Mouse (Mus musculus): ENCODE measurements around the gene Pjvk.
"Not testable (repeated sequence)": the region's sequence is repeated elsewhere in the genome, so short reads cannot be mapped to it uniquely, and the experiment has no call there.

The Pjvk gene

DNA sequence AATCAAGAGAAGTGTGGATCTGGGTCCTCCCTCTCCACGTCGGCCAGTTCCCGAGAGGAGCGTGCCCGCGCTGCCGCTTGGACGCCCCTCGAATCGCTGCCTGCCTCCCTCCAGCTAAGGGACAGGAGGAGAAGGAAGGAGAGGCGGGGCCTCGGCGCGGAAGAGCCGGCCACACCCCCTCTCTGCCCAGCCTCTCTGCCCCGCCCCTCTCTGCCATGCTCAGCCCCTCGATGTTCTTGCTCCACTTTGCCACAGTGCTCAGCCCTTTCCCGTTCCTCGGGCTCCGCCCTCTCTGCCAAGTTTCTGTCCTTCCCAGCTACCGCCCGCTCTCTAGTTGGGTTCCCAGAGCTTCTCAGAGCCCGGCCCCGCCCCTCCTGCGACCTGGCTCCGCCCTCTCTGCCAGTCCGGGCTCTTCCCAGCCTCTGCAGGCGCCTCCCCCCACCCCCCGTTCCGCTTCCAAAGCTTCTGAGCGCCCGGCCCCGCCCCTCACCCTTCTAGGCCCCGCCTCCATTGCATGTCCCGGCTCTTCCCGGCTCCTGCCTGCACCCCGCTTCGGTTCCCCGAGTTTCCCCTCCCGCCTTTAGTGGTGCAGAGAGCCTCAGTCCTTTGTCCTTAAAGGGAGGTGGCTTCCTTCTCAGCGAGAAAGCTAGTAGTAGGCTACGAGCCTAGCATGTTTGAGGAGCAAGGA lies at the start of gene Pjvk, which contains the start of gene Prkra:
Gene Pjvk (plus strand): TSS at position 594 of the 688 bp plus-strand sequence.
Gene Prkra (minus strand): TSS at position 133 of the 688 bp plus-strand sequence.
- DNase-seq (ENCODE audit: low spot score in 2 of 2) = peak; percentile 96

DNA sequence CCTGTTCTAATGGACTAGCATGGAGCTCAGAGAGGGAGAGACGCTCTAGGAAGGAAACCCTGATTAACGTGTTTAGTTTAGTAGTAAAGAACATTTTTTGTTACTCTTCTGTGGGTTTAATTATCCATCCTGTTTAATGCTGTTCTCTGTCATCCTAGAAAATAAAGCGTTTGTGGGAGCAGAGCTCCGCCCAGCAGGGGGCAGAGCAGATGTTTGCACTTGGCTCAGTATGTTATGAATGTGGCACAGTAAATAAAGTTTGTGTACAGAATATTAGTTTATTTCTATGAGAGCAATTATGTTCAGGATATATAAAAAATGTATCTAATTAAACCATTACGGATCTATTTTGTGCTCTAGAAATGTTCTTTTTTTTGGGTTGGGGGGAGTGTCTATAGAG lies 49.1 kb upstream of the Pjvk start:
- DNase-seq (ENCODE audit: low spot score in 2 of 2) = no peak

DNA sequence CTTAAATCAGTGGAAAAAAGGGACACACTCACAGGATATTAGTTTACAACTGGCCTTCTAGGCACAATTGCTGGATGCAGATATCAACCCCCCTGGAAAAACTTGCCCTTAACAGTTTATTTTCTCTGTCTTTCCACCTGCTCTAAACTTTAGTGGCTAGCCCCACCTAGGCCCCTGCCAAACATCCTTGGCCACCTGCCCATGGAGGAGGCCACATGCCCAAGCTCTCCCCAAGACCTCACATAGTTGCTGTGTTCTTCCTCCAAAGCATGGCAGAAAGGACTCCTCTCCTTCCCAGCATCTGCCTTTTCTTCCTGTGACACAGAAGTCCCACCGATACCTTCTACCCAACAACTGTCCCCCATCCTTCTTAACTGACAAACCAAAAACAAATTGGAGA lies 46.0 kb upstream of the Pjvk start:
- no peak for DNase-seq (ENCODE audit: low spot score in 2 of 2)

DNA sequence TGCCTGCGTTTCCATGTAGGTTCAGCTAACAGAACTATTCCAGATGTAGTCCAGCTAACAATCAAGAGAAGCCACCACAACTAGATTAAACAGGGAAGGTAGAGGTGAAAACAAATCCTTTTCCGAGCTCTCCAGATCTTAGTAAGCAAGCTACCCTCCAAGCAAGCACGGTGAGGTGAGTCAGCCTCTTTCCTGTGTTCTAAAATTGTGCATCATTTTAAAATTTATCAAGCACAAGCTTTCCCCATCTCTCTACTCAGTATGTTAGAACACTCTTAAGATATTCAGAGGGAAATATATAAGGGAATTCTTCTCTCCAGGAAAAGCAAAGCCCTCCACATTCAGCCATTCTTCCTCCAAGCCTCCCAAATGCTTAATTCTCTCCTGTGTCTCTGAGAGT lies 41.6 kb upstream of the Pjvk start:
- DNase-seq (ENCODE audit: low spot score in 2 of 2) = no peak

DNA sequence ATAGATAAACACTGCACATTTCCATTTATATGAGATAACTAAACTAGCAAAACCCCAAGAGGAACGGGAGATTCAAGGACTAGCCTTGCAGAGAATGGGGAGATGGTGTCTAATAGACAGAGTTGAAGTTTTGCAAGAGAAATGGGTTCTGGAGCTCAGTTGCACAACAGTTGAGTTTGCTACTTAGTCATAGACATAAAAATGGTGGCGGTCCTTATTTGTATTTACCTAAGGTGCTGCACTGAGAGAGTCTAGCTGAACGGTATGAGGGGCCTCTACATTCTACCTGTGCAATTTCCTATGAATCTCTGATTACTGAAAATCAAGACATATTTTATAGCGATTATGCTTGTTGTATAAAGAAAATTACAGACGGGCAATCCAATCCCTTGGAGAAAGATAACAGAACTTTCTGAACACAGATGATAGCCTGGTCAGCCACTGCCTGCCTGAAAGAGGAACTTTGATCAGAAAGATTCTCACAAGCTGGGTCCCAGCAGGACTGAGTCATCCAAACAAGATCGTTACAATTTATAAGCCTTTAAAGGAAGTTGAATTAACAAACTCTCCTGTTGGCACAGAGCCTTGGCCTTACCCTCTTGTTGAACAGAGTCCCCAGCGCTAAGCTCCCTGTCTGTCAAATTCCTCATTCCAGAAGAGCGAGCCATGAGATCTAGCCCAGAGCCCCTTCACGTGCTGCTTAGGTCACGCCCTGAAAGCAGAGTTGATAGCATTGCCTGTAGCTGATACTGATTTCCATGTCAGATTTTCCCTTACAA lies 37.8 kb upstream of the Pjvk start:
- DNase-seq (ENCODE audit: low spot score in 2 of 2) = peak in 1 of 2 experiments; percentile 2

DNA sequence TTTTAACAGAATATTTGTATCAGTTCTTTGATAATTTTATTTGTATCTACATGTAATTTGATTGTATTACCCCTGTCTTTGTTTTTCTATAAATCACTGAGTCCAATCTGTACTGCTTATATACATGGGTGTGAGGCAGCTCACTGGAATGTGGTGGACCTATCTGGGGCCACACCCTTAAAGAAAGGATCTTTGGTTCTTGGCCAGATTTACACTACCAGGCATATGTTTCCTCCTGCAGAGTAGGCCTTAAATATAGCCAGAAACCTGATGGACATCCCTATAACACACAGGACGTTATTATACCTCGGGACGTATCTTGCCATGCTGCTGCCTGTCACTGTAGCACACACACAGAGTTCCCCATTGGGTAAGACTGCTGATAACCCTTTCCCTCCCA lies 36.3 kb upstream of the Pjvk start:
- DNase-seq (ENCODE audit: low spot score in 2 of 2) = no peak

DNA sequence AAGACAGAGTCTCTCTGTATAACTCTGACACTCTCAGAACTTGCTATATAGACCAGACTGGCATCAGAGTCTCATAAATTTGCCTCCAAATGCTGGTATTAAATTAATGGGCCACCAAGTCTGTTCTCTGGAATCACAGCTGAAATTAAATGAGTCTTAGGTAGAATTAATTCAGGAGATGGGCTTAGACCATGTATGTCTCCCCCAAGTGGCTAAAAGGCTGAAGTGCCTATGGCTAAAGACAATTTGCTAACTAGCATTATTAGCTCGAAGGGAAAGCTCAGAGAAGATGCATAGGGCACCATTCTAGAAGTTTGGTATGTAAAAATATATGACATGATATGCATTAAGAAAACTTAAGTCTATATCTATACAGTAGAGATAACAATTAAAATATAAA lies 30.2 kb upstream of the Pjvk start:
- DNase-seq (ENCODE audit: low spot score in 2 of 2) = peak in 1 of 2 experiments; percentile 6

DNA sequence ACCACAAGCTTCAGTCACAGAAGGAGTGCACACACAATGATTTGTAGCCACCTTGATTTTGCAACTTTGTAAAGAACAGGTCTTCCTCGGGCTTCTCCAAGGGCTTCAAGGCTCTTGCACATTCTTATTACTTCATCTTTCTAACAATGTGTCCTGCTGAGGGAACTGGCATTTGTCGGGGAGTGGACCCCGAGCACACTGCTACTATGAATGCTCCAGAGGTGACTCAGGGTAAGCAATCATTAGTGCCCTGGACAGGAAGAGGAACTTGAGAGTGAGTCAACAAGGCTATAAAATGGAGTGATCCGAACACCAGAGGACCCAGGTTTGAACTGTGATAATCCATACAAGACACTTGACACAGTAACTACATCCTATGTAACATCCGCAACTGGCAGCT lies 28.1 kb upstream of the Pjvk start:
- no peak for DNase-seq (ENCODE audit: low spot score in 2 of 2)

DNA sequence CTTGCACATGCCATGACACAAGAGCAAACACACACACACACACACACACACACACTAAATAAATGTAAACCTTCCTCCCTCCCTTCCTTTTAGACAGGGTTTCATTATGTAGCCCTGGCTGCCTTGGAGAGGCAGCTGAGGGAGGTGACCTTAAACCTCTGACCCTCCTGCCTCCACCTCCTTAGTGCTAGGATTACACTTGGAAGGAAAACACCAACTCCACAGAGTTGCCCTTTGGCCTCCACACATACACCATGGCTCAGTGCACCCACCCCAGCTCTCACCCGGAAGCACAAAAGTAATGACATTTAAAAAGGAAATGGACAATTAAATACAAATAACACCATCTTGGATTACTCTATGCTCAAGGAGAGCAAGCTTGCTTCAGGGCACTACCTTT lies 26.6 kb upstream of the Pjvk start:
- no peak for DNase-seq (ENCODE audit: low spot score in 2 of 2)

DNA sequence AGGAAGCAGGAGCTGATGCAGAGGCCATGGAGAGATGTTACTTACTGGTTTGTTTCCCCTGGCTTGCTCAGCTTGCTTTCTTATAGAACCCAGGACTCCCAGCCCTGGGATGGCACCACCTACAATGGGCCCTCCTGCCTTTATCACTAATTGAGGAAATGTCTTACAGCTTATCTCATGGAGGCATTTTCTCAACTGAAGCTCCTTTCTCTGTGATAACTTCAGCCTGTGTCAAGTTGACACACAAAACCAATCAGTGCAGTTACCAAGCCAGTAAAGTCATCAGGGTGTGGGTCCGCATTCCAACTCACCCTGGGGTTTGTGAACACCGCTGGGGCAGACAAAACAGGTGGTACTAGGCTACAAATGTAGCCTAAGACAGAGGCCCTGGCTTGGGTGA lies 26.0 kb upstream of the Pjvk start:
- not testable (repeated sequence) for DNase-seq (ENCODE audit: low spot score in 2 of 2)

DNA sequence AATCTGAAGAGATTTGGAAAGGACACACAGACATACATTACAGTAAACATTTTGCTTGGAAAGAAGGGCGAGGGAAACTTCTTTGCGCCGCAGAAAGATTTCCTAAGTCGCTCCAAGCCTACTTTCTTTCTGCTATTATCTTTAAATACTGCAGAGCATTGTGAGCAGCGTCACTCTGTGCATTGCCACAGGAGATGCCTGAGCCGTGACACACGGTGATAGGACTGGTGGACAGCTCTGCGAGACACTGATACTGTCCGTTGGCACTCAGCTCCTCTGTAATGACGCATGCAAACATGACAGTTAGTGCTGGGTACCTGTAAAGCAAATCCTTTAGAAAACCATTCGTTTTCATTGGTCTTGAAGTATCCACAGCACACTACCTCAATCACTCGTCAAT lies 18.0 kb upstream of the Pjvk start:
- DNase-seq (ENCODE audit: low spot score in 2 of 2) = no peak

DNA sequence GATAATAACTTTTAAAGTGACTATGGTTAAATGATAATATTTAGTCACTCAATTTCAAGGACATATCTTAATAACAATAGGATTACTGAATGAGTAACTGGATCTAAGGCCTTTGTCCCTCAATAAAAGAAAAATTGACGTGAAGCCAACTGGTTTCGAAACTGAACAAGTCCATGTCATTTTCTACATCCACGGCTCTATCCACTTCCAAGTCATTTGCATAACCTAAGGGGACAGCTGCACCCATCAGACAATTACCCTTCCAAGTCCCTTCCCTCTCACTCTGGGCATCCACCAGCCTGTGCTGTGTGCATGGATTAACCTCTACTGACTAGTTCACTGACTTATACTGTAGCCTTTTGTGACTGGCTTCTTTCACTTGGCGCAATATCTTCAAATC lies 16.7 kb upstream of the Pjvk start:
- no peak for DNase-seq (ENCODE audit: low spot score in 2 of 2)

DNA sequence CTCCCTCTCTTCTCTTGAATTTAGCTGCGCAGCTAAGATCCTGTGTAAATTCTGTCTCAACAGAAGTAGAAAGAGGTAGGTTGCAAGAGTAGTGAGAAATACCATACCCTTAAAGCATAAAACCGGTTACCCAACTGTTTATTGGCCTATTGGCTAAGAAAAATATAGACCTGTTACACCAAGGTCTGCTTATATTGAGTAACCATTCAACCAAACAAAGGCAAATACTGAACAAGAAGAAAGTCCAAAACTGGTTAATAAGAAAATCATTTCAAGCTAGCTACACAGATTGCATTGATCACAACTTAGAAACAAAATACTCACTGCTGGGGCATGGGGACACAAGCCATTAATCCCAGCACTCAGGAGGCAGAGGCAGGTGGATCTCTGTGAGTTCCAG lies 8.6 kb upstream of the Pjvk start:
- no peak for DNase-seq (ENCODE audit: low spot score in 2 of 2)

DNA sequence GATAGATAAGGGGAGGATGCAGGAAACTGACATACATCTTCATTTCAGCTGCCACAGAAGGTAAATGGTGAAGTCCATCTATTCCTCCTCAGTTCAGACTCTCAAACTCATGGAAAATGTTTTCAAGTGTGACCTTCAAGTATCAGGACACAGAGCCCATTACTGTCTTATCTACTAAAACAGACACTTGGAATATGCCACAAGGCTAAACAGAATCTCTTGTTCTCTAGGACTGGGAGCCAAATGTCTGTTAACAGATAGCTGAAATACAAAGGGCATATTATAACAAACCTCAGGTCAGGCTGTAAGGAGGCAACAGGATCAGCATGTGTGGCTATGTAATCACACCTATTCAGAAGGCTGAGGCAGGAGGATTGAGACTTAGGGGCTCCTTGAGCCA lies 4.5 kb upstream of the Pjvk start:
- no peak for DNase-seq (ENCODE audit: low spot score in 2 of 2)

DNA sequence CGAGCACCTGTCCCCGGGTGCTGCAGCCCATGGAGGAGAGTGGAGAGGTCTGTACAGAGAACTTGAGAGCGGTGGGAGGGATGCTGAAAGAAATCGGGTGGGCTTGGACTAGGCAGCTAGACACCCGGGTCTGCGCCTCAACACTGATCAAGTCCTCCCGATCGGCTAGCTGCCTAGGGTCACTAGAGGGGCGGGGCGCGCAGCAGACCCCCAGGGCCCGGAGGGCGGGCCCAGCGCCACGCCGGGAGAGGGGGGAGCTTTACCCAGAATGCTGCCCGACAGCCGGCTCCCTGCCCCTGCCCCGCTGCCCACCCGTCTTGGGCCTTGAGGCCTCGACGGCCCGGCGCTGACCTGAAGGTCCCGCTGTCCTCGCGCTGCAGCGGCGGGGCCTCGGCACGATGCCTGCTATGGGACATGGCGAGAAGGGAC lies 821 bp upstream of the Pjvk start:
- no peak for DNase-seq (ENCODE audit: low spot score in 2 of 2)

DNA sequence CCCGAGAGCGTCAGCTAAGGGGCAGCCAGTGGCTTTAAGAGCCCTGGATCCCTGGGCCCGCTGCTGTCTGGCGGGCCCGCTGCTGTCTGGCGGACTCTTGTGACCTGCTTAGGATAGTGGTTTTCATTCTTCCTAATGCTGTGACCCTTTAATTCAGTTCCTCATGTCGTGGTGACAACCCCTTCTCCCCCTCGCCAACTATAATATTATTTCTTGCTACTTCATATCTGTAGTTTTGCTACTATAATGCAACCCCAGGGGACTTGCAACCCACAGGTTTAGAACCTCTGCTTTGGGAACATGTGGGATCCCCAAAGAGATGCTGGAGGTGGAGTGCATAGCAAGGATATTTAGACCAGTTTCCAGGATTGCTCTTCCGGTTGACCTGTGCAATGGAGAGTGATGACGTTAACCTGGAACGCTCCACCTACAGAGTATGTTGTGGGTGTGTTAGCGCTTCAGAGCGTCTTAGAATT lies 428 bp downstream of the Pjvk start:
- no peak for DNase-seq (ENCODE audit: low spot score in 2 of 2)

DNA sequence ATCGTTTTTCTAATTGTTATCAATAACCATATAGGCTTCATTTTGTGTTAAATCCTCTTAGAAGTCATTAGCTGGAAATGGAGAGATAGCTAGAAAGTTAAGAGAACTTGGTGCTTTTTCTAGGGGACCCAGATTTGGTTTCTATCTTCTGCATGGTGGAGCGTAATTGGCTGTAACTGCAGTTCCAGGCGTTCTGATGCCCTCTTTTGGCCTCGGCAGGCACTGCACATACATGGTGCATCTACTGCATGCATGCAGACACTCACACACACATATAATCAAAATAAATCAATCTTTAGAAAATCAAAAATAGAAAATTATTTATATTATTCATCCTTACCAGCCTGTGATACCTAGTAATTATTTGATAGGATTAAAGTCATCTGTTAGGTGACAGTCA lies 4.8 kb downstream of the Pjvk start:
- no peak for DNase-seq (ENCODE audit: low spot score in 2 of 2)

DNA sequence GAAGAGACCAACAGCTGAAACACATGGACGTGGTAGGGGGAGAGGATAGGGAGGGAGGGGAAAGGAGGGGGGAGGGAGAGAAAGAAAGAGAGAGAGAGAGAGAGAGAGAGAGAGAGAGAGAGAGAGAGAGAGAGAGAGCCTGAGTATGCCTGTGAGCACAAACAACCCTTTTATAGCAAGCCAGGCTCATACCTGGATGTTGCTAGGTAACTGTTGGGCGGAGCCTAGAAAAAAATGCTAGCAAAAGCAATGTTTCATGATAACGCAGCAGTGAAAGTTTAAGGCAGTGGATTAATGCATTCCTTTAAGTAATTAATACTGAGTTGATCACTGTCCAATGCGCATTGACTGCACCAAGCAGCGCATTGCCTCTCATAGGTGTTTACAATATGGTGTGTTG lies 6.4 kb downstream of the Pjvk start:
- no peak for DNase-seq (ENCODE audit: low spot score in 2 of 2)

DNA sequence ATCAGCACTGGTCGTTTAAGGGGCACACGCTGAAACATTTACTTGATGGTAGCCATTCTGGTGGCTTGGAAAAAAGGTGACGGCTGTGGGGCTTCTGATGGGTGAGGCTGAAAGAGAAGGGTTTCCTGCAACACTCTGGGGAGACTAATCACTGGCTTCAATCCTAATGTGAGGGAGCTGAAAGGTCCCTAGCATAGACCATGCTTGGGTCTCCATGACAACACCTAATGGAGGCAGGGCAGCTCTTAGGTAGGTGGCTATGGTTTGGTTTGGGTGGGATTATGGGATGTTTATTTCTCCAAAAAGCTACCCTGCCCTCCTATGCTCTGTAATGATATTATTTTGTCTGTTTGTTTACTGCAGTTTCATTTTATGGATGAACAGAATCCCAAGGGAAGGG lies 7.2 kb downstream of the Pjvk start:
- DNase-seq (ENCODE audit: low spot score in 2 of 2) = no peak

DNA sequence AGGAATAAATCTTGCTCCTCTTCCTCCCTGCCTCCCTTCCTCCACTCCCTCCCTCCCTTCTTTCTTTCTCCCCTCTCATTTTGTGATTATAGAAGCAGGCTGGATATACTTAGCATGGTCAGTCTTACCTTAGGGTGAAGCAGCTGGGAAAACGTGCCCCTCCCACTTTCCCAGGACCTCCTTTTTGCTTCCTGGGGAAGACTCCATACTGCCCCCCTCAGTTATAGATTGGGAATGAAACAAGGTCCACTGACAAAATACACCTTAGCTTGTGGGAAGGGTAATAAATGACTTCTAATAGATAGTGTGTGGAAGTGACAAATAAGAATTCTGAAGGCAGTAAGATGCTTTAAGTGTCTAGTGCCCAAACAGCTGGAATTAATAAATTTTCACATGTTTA lies 7.7 kb downstream of the Pjvk start:
- no peak for DNase-seq (ENCODE audit: low spot score in 2 of 2)

DNA sequence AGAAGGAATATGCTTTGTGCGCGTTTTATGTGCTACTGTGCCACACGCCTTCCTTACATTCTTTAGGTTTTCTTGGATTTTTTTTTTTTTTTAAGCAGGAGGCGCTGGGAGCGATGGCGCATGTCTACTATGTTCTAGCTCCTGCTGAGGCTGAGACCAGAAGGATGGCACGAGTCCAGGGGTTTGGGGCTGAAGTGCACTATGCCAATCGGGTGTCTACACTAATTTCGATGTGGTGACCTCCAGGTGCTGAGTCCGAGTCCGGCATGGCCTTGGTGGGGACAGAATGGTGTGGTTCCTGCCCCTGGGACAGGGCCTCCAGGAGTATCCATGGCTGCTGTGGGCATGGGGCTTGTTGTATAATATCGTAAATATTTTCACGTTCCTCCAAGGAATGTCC lies 10.3 kb downstream of the Pjvk start:
- DNase-seq (ENCODE audit: low spot score in 2 of 2) = no peak

DNA sequence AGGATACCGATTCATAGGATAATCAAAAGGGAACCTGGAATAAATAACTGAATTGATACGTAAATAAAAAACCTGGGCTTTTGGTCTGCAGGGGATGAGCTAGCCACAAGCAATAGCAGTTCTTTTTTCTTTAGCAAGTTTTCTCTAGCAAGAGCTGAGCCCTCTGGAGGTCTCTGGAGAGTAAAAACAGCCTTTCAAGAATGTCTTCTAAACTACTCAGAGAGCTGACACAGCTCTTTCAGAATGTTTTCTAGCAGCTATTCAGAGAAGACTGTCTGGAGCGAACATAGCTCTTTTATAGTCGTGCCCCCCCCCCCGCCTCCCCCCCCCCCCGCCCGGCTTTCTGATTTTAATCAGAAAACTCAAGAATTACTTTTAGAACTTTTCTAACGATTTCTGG lies 11.1 kb downstream of the Pjvk start:
- DNase-seq (ENCODE audit: low spot score in 2 of 2) = no peak

DNA sequence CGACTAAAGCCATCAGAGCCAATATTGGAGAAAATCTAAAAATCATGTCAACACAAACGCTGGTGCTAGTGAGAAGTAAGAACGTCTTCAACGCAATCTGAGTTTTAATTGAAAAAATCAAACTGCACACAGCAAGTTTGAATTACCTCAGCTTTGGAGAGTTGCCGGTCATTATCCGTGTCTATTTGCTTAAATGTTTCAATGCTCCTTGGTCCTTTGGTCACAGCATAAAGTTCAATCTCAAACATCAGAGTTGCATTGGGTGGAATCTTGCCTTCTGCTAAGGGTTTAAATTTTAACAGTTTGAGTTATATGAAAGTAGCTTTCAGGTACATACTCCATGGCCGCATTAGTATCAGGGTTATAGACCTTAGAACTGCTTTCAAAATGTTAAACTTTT lies 17.3 kb downstream of the Pjvk start:
- no peak for DNase-seq (ENCODE audit: low spot score in 2 of 2)
